Mouse (Mus musculus) liver, adult 2 months (tissue): ENCODE results near the gene Pdcd4. TPM values are rescaled to one million over a fixed set of nuclear protein-coding genes. Genes with fewer than 3 reads are reported as not detected.

Experiments
- DNase-seq: peaks from one replicate; pipeline ENCODE4 v3.0.0-alpha.2; 2011; ENCODE audit warnings: low read depth, low spot score; ENCODE audit errors: extremely low read depth
- H3K27ac ChIP-seq: fragments of 200-500 bp; replicated peaks from 2 replicates; pipeline ENCODE4 v1.5.1; 2012; ENCODE audit warnings: low read depth, mild to moderate bottlenecking, control low read depth, inconsistent platforms, low read length; ENCODE audit not compliant: insufficient read depth
- H3K27me3 ChIP-seq: fragments of 200-500 bp; 2 replicates; pipeline ENCODE4 v1.6.1; 2012; ENCODE audit warnings: mild to moderate bottlenecking, moderate library complexity, low read length, inconsistent platforms; ENCODE audit not compliant: control insufficient read depth, insufficient read depth
- H3K36me3 ChIP-seq: fragments of 200-500 bp; 2 replicates; pipeline ENCODE4 v1.6.1; 2012; ENCODE audit warnings: low read length, inconsistent platforms; ENCODE audit not compliant: control insufficient read depth, insufficient read depth
- H3K4me1 ChIP-seq: fragments of 200-500 bp; 2 replicates; pipeline ENCODE4 v1.6.1; 2011; ENCODE audit warnings: low read length; ENCODE audit not compliant: control insufficient read depth, insufficient read depth
- H3K4me3 ChIP-seq: fragments of 200-500 bp; 2 replicates; pipeline ENCODE4 v1.5.1; 2011; ENCODE audit warnings: low read depth, mild to moderate bottlenecking, control low read depth, low read length, moderate library complexity; ENCODE audit not compliant: insufficient read depth
- H3K79me2 ChIP-seq: fragments of 200-500 bp; 2 replicates; pipeline ENCODE4 v1.6.1; 2012; ENCODE audit warnings: inconsistent platforms, mild to moderate bottlenecking, low read length, moderate library complexity; ENCODE audit not compliant: control insufficient read depth, insufficient read depth
- H3K9ac ChIP-seq: fragments of 200-500 bp; 2 replicates; pipeline ENCODE4 v1.6.1; 2012; ENCODE audit warnings: low read depth, mild to moderate bottlenecking, control low read depth, inconsistent platforms, low read length
- CTCF ChIP-seq: fragments of 200-500 bp; IDR thresholded peaks from 2 replicates; pipeline ENCODE4 v1.5.1; 2011; ENCODE audit warnings: low read depth, low read length, control low read depth
- POLR2A ChIP-seq: fragments of 200-500 bp; IDR thresholded peaks from 2 replicates; pipeline ENCODE4 v1.6.1; 2011; ENCODE audit warnings: low read length, control low read depth; ENCODE audit not compliant: insufficient read depth; ENCODE audit errors: extremely low read depth
- WGBS: fragments of 180-500 bp; shearing (Covaris S2); methylation state at CpG from one replicate; pipeline ENCODE4 v1.1.7; 2018; 5-methylcytosine and 5-hydroxymethylcytosine counted together
- polyA plus RNA-seq: library from polyadenylated mRNA; depleted of rRNA; stranded (reverse); fragments of >200 nt; gene quantifications from 2 replicates; pipeline ENCODE4 v1.2.3, GENCODE M21; 2012
- total RNA-seq: library from RNA; depleted of rRNA; stranded (reverse); fragments of >200 nt; gene quantifications from 2 replicates; pipeline ENCODE4 v1.2.3, GENCODE M21; 2014

The Pdcd4 gene
- total and polyA plus RNA-seq, 2 experiments = 17.8 to 92.5 TPM

- DNase-seq = no peak
- no peaks in the 10 kb centered on the region for H3K27me3 ChIP-seq
- WGBS = 89% methylated on average over 3 of the region's 3 CpGs
- TF ChIP-seq CTCF (no peak), POLR2A (no peak)
- H3K4me1 ChIP-seq = peaks cover 35% of the 10 kb centered on the region
- no peak overlapping the region for H3K4me3 ChIP-seq
- 0 out of 2 replicates have a peak overlapping the region, but pooled peaks have one; percentile 5 for H3K27ac ChIP-seq
- no peaks in the 10 kb centered on the region for H3K79me2 ChIP-seq
- no peaks in the 10 kb centered on the region for H3K36me3 ChIP-seq
- no peak overlapping the region for H3K9ac ChIP-seq
These were observed 4.2 kb upstream of the Pdcd4 start for GRCm38 (mm10) chr19:53887822-53888221.

GRCm38 (mm10) chr19:53888331-53888730 is 3.7 kb upstream of the Pdcd4 start:
- H3K4me1 ChIP-seq = peaks cover 38% of the 10 kb centered on the region
- WGBS = 65% methylated on average over 9 of the region's 9 CpGs

GRCm38 (mm10) chr19:53889555-53889954 is 2.5 kb upstream of the Pdcd4 start:
- H3K4me1 ChIP-seq = peaks cover 45% of the 10 kb centered on the region
- no peak for TF ChIP-seq POLR2A
- no peak for TF ChIP-seq CTCF

More at GRCm38 (mm10) chr19:53888331-53888730, 3.7 kb upstream of the Pdcd4 start:
- H3K27me3 ChIP-seq = no peaks in the 10 kb centered on the region
- no peak overlapping the region for H3K4me3 ChIP-seq
- H3K79me2 ChIP-seq = no peaks in the 10 kb centered on the region
- H3K9ac ChIP-seq = no peak overlapping the region
- TF ChIP-seq POLR2A (no peak), CTCF (no peak)
- no peaks in the 10 kb centered on the region for H3K36me3 ChIP-seq
- H3K27ac ChIP-seq = peak overlapping the region; percentile 20; the same call in 1 of the 2 replicates
- DNase-seq = peak; percentile 51

GRCm38 (mm10) chr19:53890274-53890673 is 1.8 kb upstream of the Pdcd4 start:
- Histone ChIP-seq H3K27me3 (no peaks in the 10 kb centered on the region), H3K79me2 (no peaks in the 10 kb centered on the region), H3K9ac (no peak overlapping the region), H3K36me3 (no peaks in the 10 kb centered on the region), H3K27ac (peak overlapping the region; percentile 94), H3K4me1 (peaks cover 51% of the 10 kb centered on the region), H3K4me3 (no peak overlapping the region)
- 51% methylated on average over 5 of the region's 5 CpGs for WGBS
- peak; percentile 43 for DNase-seq
- no peak for TF ChIP-seq CTCF
- TF ChIP-seq POLR2A = no peak

More at GRCm38 (mm10) chr19:53889555-53889954, 2.5 kb upstream of the Pdcd4 start:
- DNase-seq = peak; percentile 100
- no peaks in the 10 kb centered on the region for H3K27me3 ChIP-seq
- no peaks in the 10 kb centered on the region for H3K36me3 ChIP-seq
- no peak overlapping the region for H3K4me3 ChIP-seq
- 14% methylated on average over 5 of the region's 5 CpGs for WGBS
- H3K9ac ChIP-seq = no peak overlapping the region; the same call in 1 of the 2 replicates
- peak overlapping the region; percentile 97 for H3K27ac ChIP-seq
- H3K79me2 ChIP-seq = no peaks in the 10 kb centered on the region

GRCm38 (mm10) chr19:53890781-53891251 is 1.2 kb upstream of the Pdcd4 start:
- no peaks in the 10 kb centered on the region for H3K36me3 ChIP-seq
- H3K9ac ChIP-seq = no peak overlapping the region
- H3K79me2 ChIP-seq = no peaks in the 10 kb centered on the region
- TF ChIP-seq POLR2A = no peak
- TF ChIP-seq CTCF = no peak
- peak overlapping the region; percentile 94 for H3K27ac ChIP-seq
- H3K4me1 ChIP-seq = peaks cover 52% of the 10 kb centered on the region
- H3K4me3 ChIP-seq = no peak overlapping the region
- DNase-seq = no peak
- no peaks in the 10 kb centered on the region for H3K27me3 ChIP-seq
- 79% methylated on average over 5 of the region's 5 CpGs for WGBS

GRCm38 (mm10) chr19:53891569-53891968 is 462 bp upstream of the Pdcd4 start:
- peaks cover 54% of the 10 kb centered on the region for H3K4me1 ChIP-seq
- H3K36me3 ChIP-seq = no peaks in the 10 kb centered on the region
- H3K4me3 ChIP-seq = no peak overlapping the region
- H3K79me2 ChIP-seq = no peaks in the 10 kb centered on the region
- TF ChIP-seq POLR2A (no peak), CTCF (no peak)
- H3K9ac ChIP-seq = no peak overlapping the region
- DNase-seq = no peak
- no peaks in the 10 kb centered on the region for H3K27me3 ChIP-seq
- peak overlapping the region; percentile 94 for H3K27ac ChIP-seq
- 66% methylated on average over 2 of the region's 2 CpGs for WGBS
